Mouse (Mus musculus) embryo, embryonic 11.5 days (tissue): Measurements from ENCODE around the gene Cnga3.
A peak's percentile ranks its signal among the peaks of the same experiment; 100 is the strongest.

Experiments
- DNase-seq: peaks from one replicate; pipeline ENCODE4 v3.0.0-alpha.2; 2012; ENCODE audit warnings: low read depth, low spot score

Gene Cnga3

GRCm38 (mm10) chr1:37214144-37214543, at the start of gene Cnga3:
Cnga3 (plus strand) TSS chr1:37214434.
- no peak for DNase-seq

- DNase-seq, result no peak
Observed at GRCm38 (mm10) chr1:37166066-37166465, 48.2 kb upstream of the Cnga3 start.

- peak; percentile 3 for DNase-seq
Observed at GRCm38 (mm10) chr1:37167918-37168317, 46.3 kb upstream of the Cnga3 start.

- no peak for DNase-seq
Observed at GRCm38 (mm10) chr1:37177874-37178273, 36.4 kb upstream of the Cnga3 start.

GRCm38 (mm10) chr1:37179852-37180251, 34.4 kb upstream of the Cnga3 start:
- DNase-seq, result no peak

- DNase-seq, result no peak
Observed at GRCm38 (mm10) chr1:37187050-37187449, 27.2 kb upstream of the Cnga3 start.

- DNase-seq, result no peak
Observed at GRCm38 (mm10) chr1:37194607-37195006, 19.6 kb upstream of the Cnga3 start.

GRCm38 (mm10) chr1:37201406-37201805, 12.8 kb upstream of the Cnga3 start:
- no peak for DNase-seq

GRCm38 (mm10) chr1:37207743-37208142, 6.5 kb upstream of the Cnga3 start:
- DNase-seq, result no peak

- no peak for DNase-seq
Observed at GRCm38 (mm10) chr1:37212375-37212774, 1.9 kb upstream of the Cnga3 start.

GRCm38 (mm10) chr1:37218386-37218785, 4.2 kb downstream of the Cnga3 start:
- DNase-seq, result peak; percentile 34

- no peak for DNase-seq
Observed at GRCm38 (mm10) chr1:37219593-37219992, 5.4 kb downstream of the Cnga3 start.

GRCm38 (mm10) chr1:37220134-37220907, 6.1 kb downstream of the Cnga3 start:
- DNase-seq, result peak; percentile 45

GRCm38 (mm10) chr1:37222002-37222401, 7.8 kb downstream of the Cnga3 start:
- DNase-seq, result no peak

GRCm38 (mm10) chr1:37230404-37230803, 16.2 kb downstream of the Cnga3 start:
- DNase-seq, result no peak

- DNase-seq, result peak; percentile 24
Observed at GRCm38 (mm10) chr1:37231295-37231701, 17.1 kb downstream of the Cnga3 start.

- no peak for DNase-seq
Observed at GRCm38 (mm10) chr1:37239045-37239635, 24.9 kb downstream of the Cnga3 start.

GRCm38 (mm10) chr1:37242253-37242652, 28.0 kb downstream of the Cnga3 start:
- DNase-seq, result no peak

GRCm38 (mm10) chr1:37246476-37246875, 32.2 kb downstream of the Cnga3 start:
- no peak for DNase-seq

GRCm38 (mm10) chr1:37248406-37248805, 34.2 kb downstream of the Cnga3 start:
- DNase-seq, result no peak

- DNase-seq, result peak; percentile 51
Observed at GRCm38 (mm10) chr1:37250643-37251310, 36.5 kb downstream of the Cnga3 start.

GRCm38 (mm10) chr1:37258443-37258842, 44.2 kb downstream of the Cnga3 start:
- DNase-seq, result no peak

- peak; percentile 61 for DNase-seq
Observed at GRCm38 (mm10) chr1:37272464-37272863, 58.2 kb downstream of the Cnga3 start.
